Mouse (Mus musculus) right cerebral cortex, postnatal 10 days (tissue): Measurements from ENCODE around the gene Zkscan6.

Experiments used
- DNase-seq, 2 experiments: peaks; one replicate each; pipeline ENCODE4 v3.0.0; 2021; ENCODE audit warnings: low spot score in 2 of 2

The Zkscan6 gene

DNA sequence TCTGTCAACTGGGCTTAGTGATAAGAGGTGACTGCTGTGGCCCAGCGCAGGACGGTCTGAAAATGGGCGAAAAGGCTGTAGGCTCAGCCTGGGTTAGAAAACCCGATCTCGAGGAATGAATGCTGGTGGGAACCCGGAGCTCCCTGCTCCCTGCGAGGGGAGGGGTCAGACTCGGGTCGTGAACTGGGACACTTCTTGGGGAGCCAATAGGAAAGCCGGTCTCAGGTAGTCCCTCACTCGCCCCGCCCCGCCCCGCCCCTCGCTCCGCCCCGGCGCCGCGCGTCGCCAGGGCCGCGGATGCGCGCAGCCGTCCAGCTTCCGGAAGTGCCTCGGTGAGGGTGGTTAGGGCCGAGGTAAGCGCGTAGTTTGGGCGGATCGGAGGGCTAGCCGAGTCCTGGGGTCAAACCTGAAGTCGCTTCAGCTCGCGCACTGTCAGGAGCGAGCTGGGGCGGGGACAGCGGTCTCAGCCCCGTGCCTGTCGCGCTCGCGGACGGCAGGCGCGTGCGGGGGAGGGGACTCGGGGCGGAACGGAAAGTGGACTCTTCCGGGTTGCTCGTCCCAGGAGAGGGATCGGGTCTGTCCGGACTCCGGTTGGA, at the start of gene Zkscan6:
TSS of gene Zkscan6 (plus strand) at position 267 of the 596 bp plus-strand sequence.
- DNase-seq: peak; percentile 92 to 93

DNA sequence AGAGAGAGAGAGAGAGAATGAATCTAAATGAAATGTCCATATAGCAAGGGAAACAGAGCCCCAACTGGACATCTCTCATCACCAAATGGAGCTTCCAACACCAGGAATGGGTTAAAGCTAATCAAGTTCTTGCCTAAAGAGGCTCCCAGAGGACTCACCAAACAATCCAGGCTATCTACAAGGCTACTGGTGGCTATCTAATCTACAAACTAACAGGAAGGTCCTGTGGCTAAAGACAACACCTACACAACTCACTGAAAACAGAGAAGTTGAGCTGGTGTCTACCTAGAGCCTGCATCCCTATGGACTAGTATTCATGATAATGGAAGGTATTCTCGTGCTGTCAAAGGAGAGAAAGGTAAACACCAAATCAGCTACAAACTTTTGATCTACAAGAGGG, 47.6 kb upstream of the Zkscan6 start:
- DNase-seq: no peak

DNA sequence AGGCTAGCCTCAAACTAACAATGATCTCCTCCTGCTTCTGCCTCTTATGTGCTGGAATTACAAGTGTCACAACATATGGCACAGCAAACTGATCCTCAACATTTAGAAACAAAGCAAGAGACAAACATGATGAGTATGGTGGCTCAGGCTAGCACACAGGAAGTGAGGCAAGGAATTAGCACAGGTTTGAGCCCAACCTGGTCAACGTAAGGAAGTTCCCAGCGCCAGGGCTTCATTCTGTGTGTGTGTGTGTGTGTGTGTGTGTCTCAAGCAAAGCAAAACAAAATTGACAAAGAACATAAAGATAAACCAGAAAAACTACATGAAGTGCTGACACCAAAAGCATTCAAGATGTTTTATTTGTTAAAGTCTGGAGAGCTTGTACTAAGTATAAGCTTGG, 46.1 kb upstream of the Zkscan6 start:
- DNase-seq: no peak

DNA sequence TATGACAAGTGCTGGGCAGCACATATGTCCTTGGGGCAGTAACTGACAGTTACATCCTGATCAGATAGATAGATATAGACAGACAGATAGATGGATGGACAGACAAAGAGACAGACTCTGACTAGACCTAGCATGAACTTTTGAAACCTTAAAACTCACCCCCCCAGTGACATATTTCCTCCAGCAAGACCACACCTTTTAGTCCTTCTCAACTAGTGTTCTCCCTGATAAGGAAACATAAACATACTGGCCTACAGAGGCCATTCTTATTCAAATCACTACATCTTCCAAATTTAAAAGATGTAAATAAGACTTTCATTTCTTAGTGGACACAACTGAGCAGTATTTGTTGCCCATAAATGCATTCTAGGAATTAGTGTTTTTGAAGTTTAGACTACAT, 38.5 kb upstream of the Zkscan6 start:
- DNase-seq: no peak

DNA sequence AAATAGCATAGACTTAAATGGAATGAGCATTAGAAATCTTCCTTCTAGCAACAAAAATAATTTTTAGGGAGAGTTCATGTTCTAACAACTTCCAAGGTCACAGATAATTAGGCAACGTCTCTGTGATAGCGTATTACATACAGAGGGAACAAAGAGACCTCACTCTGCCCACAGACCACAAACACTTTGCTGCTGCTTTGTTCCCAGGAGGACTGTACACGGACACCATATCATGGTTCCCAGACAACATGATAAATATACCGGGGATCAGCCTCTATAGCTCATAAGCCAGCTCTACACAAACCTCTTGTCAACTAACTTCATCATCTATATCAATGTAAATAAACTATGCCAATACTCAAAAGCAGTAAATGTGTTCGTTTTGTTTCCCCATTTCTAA, 37.0 kb upstream of the Zkscan6 start:
- DNase-seq: no peak

DNA sequence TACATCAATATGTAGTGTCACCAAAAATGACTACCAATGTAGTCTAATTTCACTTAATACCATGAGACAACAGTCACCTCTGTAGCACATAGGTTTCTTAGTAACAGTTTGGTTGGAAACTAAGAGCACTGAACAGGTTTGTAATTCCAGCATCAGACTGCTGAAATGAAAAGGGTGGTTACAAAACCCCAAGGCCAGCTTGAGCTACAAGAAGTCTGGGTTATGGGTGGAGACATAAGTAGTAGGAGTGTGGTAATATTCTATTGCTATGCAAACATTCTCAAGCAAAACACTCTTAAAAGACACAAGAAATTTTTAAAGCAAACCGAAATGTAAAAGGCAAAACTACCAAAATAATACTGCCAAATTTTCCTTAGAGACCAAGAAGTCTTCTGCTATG, 35.4 kb upstream of the Zkscan6 start:
- no peak for DNase-seq

DNA sequence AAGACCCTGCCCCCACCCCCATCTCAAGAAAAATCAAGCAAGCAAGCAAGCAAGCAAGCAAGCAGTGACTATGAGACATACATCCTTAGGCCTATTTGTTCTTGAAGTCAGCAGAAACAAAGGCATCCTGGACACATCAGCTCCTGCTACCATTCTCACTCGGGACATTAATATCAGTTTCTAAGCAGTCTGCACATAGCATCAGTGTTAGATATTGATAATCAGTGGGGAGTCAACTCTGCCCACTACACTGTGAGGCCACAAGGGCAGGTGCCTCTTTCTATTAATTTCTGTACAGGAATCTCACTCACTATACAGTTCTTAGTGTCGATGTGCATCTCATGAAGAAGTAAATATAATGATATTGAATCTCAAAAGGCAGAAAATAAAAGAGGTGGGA, 33.4 kb upstream of the Zkscan6 start:
- DNase-seq: no peak

DNA sequence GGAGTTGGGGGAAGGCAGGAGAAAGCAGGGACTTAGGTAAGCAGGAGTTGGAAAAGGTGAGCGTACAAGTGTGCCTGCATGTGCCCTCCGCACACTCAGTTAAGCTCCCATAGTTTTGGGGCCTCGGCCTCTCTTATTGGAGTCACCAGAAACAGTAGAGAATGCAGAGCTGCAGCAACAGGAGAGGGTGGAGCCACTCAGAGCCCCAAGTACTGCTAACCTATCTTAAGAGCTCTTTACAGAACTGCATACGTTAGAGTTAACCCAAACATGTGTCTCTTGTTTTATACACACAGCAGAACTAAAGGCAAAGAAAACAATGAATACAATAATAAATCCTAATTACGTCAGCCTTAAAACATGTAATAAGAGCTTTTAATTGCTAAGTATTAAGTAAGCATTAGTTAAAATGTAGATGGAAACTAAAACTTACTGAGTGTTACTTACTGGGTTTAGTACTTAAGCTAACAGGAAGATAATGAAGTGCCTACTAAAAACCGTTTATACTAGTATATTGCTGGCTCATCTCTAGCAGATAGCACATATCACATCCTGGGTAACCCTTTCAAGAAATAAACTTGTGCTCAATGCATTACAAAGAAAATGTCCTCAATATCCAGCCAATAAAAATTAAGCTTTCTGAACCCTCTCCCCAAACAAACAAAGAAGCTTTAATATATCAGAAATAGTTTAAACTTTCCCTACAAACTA, 32.9 kb upstream of the Zkscan6 start:
- DNase-seq: no peak

DNA sequence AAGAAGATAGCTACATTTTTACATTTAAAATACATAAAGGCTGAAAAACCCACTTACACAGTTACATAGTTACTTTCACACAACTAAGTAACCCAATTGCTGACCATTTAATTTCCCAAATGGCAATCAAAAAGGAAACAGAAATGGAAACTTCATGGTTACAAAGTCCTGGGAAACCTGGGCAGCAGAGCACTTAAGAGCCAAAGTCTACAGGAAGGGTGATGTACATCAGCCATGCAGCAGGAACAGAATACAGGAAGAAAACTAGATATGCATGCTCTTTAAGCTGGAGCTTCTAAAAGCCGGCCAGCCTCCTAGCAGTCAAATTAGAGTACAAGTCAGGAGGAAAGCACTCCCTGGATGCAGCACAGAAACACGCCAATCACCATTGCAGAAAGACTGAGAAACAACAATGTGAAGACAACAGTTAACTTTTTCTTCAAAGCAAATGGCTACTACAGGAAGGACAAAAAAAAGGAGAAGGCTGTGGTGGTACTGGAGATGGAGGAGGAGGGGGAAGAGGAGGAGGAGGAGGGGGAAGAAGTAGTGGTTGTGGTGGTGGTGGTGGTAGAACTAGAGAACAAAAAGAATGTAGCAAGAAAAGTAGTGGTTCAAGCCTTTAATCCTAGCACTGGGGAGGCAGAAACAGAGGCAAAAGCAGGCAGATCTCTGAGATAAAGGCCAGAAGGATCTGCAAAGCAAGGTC, 29.9 kb upstream of the Zkscan6 start:
- no peak for DNase-seq

DNA sequence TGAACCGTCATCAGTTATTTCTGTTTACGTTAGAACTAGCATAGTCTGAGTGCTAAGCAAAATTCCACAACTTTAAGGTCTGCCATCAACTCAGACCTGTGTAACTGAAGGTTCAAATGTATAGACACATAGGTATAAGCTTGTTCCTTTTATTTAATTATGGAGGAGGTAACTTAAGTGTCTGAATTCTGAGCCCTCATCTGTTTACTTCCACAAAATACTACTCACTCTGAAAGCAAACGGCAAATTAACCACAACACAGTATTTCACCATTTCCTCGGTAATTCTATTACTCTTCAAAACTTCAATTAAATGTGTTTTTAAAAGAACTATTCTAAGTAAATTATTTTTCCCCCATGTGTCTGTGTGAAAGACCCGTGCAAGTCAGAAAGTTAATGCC, 29.2 kb upstream of the Zkscan6 start:
- no peak for DNase-seq

DNA sequence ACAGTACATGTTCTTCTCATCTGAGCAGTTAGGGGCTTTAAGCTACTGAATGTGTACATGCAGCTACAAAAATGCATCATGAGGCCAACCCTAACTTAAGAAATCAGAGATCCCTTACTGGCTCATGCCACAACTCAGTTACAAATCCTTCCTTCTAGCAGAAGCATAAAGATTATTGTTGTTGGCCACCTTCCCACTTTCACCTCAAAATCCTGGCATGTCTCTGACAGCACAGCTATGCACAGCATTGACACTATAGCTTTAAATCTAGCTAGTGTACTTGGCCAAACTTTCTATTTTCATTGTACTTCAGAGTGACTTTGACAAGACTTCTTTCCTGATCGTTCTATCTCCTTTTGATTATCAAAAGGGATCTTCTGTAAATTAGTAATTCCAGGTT, 27.9 kb upstream of the Zkscan6 start:
- no peak for DNase-seq

DNA sequence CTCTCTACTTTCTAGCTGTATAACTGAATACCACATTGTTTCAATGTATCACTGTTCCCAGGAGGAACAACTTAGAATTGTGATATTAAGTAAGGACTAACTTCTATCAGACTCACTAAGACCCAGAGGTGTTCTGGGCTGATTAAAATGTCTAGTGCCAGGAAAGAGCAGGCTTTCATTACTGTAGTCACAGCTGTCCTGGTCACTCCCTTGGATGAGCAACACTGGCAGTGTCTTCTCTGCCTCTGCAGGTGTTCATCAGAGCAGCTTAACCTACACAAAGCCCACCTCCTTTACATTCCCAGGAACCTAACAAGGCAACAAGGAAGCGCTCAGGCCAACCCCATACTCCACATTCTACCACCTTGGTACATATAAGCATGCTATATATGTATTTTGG, 27.4 kb upstream of the Zkscan6 start:
- no peak for DNase-seq

DNA sequence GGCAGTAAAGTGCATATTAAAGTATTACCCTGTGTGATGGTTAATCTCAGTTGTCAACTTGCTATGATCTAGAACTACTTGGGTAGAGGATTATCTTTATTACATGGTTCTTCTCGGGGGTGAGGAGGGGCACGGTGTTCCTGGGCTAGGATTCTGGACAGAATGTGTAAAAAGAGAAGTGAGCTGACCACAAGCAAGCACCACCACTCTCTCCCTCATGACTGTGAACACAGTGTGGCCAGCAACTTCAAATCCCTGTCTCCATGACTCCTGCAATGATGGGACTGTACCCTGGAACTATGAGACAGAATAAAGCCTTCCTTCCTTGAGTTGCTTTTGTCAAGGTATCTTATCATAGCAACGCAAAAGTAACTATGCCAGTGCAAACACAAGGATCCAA, 25.4 kb upstream of the Zkscan6 start:
- DNase-seq: no peak

DNA sequence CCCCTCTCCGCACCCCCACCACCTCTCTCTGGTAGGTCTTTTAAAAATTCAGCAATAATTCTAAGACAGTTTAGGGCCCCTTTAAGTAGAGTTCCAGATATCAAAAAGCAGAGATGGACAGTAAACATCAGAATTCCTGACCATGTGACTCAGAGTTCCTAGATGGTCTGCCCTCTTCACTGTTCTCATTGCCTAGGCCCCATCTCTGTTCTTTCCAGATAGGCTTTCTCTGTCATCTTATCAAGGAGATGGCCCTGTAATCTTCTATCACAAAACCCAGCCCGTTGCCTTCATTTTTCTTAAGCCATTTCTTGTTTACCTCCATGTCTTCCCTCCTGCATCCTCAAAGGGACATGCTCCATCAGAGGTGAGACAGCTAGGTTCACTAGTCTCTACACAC, 20.8 kb upstream of the Zkscan6 start:
- no peak for DNase-seq

DNA sequence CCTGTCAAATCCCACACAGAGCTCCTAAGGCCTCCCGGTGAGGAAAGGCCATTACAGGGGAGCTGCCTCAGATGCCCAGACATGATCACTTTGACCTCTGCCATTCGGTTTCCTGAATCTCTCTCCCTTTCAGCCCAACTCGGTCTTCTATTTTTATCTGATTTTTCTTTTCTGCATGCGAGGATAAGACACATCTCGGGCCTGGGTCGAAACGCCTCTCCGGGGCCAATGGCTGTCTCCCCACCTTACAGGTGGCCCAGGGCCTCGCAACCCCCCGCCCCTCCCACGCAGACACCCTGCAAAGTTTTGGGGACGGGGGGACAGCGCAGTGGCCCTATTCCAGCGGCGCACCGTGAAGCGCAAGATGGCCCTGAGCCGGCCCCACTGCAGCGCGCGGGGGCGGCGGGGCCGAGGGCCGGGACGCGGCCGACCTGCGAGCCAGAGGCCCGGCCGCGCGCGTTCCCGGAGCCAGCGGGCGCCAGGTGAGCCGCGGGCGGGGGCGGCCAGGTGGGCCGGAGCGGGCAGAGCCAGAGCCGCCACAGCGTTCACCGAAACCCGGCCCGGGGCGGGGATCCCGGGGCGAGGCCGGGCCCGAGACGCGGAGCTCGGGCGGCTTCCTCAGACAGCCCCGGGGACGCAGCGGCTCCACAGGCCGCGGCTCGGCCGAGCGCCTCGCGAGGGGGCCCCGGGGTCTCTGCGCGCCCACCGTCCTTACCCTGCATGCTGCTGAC, 19.4 kb upstream of the Zkscan6 start:
- DNase-seq: peak; percentile 31 to 40

DNA sequence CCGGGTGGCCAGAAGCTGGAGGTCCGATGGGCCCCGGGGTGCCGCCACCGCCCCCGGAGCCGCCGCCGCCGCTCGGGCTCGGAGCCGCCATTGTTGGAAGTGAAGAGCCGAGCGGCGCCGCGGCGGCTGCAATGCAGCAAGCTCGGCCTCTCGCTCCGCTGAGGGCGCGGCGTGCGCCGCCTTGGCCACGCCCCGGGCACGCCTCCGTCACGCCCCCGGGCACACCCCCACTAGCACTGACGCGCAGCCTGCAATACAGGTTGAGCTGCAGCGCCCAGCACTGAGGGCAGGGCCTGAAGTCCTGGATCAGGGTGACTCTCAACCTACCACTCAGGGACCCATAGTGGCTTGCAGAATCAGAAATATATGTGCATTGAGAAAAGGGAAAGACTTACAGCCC, 18.8 kb upstream of the Zkscan6 start, which contains the start of gene Map2k4:
TSS of gene Map2k4 (minus strand) at position 144 of the 400 bp plus-strand sequence.
- peak; percentile 93 to 95 for DNase-seq

DNA sequence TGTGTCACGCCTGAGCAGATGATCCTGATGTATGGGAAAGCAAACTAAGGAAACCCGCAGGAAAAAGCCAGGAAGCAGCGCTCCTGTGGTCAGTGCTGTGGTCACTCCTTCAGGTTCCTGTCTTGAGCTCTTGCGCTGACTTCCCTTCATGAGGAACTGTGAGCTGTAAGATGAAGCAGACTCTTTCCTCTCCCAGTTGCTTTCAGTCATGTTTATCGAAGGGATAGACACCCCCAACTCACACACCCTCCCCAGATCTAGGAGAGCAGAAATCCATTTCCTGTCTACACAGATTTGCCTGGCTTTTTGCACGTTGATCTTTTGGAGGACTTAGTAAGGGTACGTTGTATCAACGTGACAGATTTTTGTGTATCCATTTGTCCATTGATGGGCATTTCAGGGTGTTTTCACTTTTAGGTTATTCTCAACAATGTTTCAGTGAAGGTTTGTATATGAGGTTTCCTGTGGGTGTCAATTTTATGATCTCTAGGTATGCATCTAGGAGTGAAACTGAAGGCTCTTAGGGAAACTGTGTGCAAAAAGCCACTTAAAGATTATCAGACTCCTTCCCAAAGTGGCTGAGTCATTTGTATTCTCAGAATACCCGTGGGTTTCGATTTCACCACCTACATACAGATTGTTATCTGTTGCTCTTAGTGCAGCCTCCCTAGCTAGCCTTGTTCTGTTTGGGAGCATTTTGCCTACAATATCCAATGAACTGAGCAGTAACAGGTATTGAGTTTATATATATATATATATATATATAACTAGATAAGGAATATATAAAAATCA, 12.4 kb upstream of the Zkscan6 start:
- DNase-seq: no peak

DNA sequence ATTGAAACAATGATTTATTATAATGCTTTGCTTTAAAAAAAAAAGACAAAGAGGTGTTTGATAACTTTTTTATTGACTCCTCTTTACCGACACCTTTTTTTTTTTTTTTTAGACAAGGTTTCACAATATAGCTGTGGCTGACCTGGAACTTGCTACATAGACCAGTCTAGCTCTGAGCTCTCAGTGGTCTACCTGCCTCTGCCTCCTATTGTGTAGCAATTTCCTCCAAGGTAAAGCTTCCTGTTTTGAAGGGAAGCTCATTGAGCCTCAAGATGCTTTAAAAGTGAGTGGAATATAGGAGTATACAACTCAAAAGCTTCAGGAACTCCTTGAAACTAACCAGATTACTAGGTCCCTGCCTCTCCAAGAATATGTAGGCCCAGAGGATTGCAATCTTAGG, 11.1 kb upstream of the Zkscan6 start:
- DNase-seq: no peak

DNA sequence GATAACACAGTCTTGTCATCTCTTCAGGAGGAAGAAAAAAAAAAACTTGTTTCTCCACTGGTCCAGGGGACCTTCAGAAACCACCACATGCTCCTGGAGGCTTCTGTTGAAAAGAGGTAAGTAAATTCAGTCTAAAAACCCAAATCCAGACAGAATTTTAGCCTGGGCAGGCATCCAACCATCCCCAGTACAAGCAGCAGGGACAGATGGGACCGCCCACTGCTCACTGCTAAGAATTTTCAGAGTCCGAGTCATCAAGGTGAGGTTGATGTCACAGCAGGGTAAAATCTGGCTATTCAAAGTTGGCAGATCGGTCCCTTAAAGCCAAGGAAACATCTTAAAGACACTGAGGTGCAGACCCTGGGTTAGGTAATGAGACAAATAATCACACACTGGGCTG, 5.1 kb upstream of the Zkscan6 start:
- DNase-seq: peak; percentile 83 to 90

DNA sequence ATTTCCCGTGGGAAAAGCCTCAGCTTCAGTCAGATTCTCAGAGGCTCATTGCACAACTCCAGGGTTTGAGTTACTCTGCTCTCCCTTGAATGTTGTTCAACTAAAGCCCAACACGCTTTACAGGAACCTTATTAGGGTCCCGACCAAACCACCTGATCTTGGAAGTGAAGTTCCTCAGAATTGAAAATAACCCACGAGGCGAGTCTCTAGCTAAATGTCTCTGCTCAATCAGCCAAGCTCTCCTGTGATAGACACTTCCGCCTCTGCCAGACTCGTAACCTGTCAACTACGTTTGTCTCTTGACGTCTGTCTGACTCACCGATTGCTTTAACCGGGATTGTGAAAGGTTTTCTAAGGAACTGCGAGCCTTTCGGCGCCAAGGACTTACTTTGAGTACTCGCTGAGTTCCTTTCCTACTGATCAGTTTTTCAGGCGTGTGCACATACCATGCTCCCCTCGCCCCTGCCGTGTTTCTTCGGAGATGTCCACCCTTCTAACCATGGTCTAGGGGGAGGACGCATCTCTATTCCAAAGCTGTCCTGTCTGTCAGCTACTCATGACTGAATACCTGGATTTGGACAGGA, 562 bp upstream of the Zkscan6 start:
- peak; percentile 40 to 54 for DNase-seq

DNA sequence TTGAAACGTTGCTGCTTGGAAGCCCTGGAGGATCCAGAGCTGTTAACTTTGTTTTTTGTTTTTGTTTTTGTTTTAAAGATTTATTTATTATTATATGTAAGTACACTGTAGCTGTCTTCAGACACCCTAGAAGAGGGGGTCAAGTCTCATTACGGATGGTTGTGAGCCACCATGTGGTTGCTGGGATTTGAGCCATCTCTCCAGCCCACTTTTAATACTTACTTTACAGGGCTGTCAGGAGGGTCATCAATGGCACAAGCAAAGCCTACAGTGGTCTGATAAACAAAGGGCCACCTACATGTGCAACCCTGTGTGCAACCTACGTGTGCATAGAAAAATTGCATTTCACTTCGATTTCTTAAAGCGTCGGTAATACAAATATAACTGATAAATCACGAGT, 626 bp downstream of the Zkscan6 start:
- no peak for DNase-seq
